Mouse (Mus musculus): ENCODE data around the gene Gck.
A peak's percentile ranks its signal among the peaks of the same experiment; 100 is the strongest.
"Not testable (repeated sequence)": the region's sequence is repeated elsewhere in the genome, so short reads cannot be mapped to it uniquely, and the experiment has no call there.

The Gck gene

GRCm38 (mm10) chr11:5955546-5956276 lies 5.8 kb upstream of the Gck start, which contains the start of gene Ykt6:
Ykt6 (plus strand) TSS chr11:5955693.
- DNase-seq (ENCODE audit: low read depth in 1 of 2, low spot score in 2 of 2): peak; percentile 82 to 86

GRCm38 (mm10) chr11:5954965-5955504 lies 5.2 kb upstream of the Gck start:
- peak in 1 of 2 experiments; percentile 8 for DNase-seq (ENCODE audit: low read depth in 1 of 2, low spot score in 2 of 2)

GRCm38 (mm10) chr11:5954435-5954834 lies 4.6 kb upstream of the Gck start:
- DNase-seq (ENCODE audit: low read depth in 1 of 2, low spot score in 2 of 2): no peak

- no peak for DNase-seq (ENCODE audit: low read depth in 1 of 2, low spot score in 2 of 2)
Observed at GRCm38 (mm10) chr11:5953130-5953765, 3.4 kb upstream of the Gck start.

GRCm38 (mm10) chr11:5952501-5952900 lies 2.6 kb upstream of the Gck start:
- DNase-seq (ENCODE audit: low read depth in 1 of 2, low spot score in 2 of 2): no peak

GRCm38 (mm10) chr11:5948546-5949250 lies 1.2 kb downstream of the Gck start:
- DNase-seq (ENCODE audit: low read depth in 1 of 2, low spot score in 2 of 2): no peak

GRCm38 (mm10) chr11:5947796-5948195 lies 2.1 kb downstream of the Gck start:
- no peak for DNase-seq (ENCODE audit: low read depth in 1 of 2, low spot score in 2 of 2)

- DNase-seq (ENCODE audit: low read depth in 1 of 2, low spot score in 2 of 2): no peak
Observed at GRCm38 (mm10) chr11:5945096-5945495, 4.8 kb downstream of the Gck start.

GRCm38 (mm10) chr11:5942966-5943365 lies 6.9 kb downstream of the Gck start:
- no peak for DNase-seq (ENCODE audit: low read depth in 1 of 2, low spot score in 2 of 2)

GRCm38 (mm10) chr11:5934531-5934930 lies 15.3 kb downstream of the Gck start:
- not testable (repeated sequence) for DNase-seq (ENCODE audit: low read depth in 1 of 2, low spot score in 2 of 2)

- not testable (repeated sequence) for DNase-seq (ENCODE audit: low read depth in 1 of 2, low spot score in 2 of 2)
Observed at GRCm38 (mm10) chr11:5931947-5932346, 17.9 kb downstream of the Gck start.

GRCm38 (mm10) chr11:5930578-5930977 lies 19.3 kb downstream of the Gck start:
- no peak for DNase-seq (ENCODE audit: low read depth in 1 of 2, low spot score in 2 of 2)

- no peak for DNase-seq (ENCODE audit: low read depth in 1 of 2, low spot score in 2 of 2)
Observed at GRCm38 (mm10) chr11:5926696-5927220, 23.1 kb downstream of the Gck start.

- DNase-seq (ENCODE audit: low read depth in 1 of 2, low spot score in 2 of 2): no peak
Observed at GRCm38 (mm10) chr11:5924699-5925098, 25.2 kb downstream of the Gck start.

- DNase-seq (ENCODE audit: low read depth in 1 of 2, low spot score in 2 of 2): no peak
Observed at GRCm38 (mm10) chr11:5920323-5920960, 29.4 kb downstream of the Gck start.

GRCm38 (mm10) chr11:5919606-5920005 lies 30.3 kb downstream of the Gck start:
- DNase-seq (ENCODE audit: low read depth in 1 of 2, low spot score in 2 of 2): no peak

- DNase-seq (ENCODE audit: low read depth in 1 of 2, low spot score in 2 of 2): no peak
Observed at GRCm38 (mm10) chr11:5918111-5918510, 31.8 kb downstream of the Gck start.

GRCm38 (mm10) chr11:5916178-5916548 lies 33.7 kb downstream of the Gck start:
- DNase-seq (ENCODE audit: low read depth in 1 of 2, low spot score in 2 of 2): no peak

- no peak for DNase-seq (ENCODE audit: low read depth in 1 of 2, low spot score in 2 of 2)
Observed at GRCm38 (mm10) chr11:5915429-5916177, 34.3 kb downstream of the Gck start.

GRCm38 (mm10) chr11:5914940-5915339 lies 34.9 kb downstream of the Gck start:
- DNase-seq (ENCODE audit: low read depth in 1 of 2, low spot score in 2 of 2): no peak
